Mouse (Mus musculus): ENCODE results near the gene Schip1. TPM values are rescaled to one million over a fixed set of nuclear protein-coding genes. Genes with fewer than 3 reads are reported as not detected.

Gene Schip1
- polyA plus RNA-seq, 1 experiment from 2014 or later, result 76.9 TPM

GRCm38 (mm10) chr3:68210422-68210821 is 145.8 kb downstream of the Schip1 start:
- H3K4me3 ChIP-seq (ENCODE audit: low read depth, low read length), result no peak overlapping the region
- no peaks in the 10 kb centered on the region for H3K9me3 ChIP-seq (ENCODE audit: control insufficient read depth, low read length)
- WGBS, result 83% methylated on average over 4 of the region's 4 CpGs
- no peak overlapping the region for H3K9ac ChIP-seq (ENCODE audit: low read length)
- no peaks in the 10 kb centered on the region for H3K36me3 ChIP-seq (ENCODE audit: control insufficient read depth, insufficient read depth, low read length)
- ATAC-seq (replicated peaks; ENCODE audit: low FRiP score) (no peak), DNase-seq (ENCODE audit: low spot score) (no peak)
- H3K4me2 ChIP-seq (ENCODE audit: low read depth, low read length, severe bottlenecking), result no peak overlapping the region
- H3K27ac ChIP-seq (ENCODE audit: low read depth, low read length), result no peak overlapping the region
- no peaks in the 10 kb centered on the region for H3K27me3 ChIP-seq (ENCODE audit: control insufficient read depth, insufficient read depth, low read length)
- no peaks in the 10 kb centered on the region for H3K4me1 ChIP-seq (replicated peaks; ENCODE audit: control insufficient read depth, insufficient read depth, low read length)

- no peaks in the 10 kb centered on the region for H3K27me3 ChIP-seq (ENCODE audit: control insufficient read depth, insufficient read depth, low read length)
- DNase-seq (ENCODE audit: low spot score), result no peak
- no peak overlapping the region for H3K9ac ChIP-seq (ENCODE audit: low read length)
- no peak overlapping the region for H3K4me3 ChIP-seq (ENCODE audit: low read depth, low read length)
- no peaks in the 10 kb centered on the region for H3K36me3 ChIP-seq (ENCODE audit: control insufficient read depth, insufficient read depth, low read length)
- H3K9me3 ChIP-seq (ENCODE audit: control insufficient read depth, low read length), result no peaks in the 10 kb centered on the region
- no peak overlapping the region for H3K4me2 ChIP-seq (ENCODE audit: low read depth, low read length, severe bottlenecking)
- no peak for ATAC-seq (replicated peaks; ENCODE audit: low FRiP score)
- H3K4me1 ChIP-seq (replicated peaks; ENCODE audit: control insufficient read depth, insufficient read depth, low read length), result no peaks in the 10 kb centered on the region
- no peak overlapping the region for H3K27ac ChIP-seq (ENCODE audit: low read depth, low read length)
- WGBS, result 89% methylated on average over 3 of the region's 3 CpGs
Measured at GRCm38 (mm10) chr3:68221452-68221851, 156.8 kb downstream of the Schip1 start.

- Histone ChIP-seq H3K9me3 (ENCODE audit: control insufficient read depth, low read length) (no peaks in the 10 kb centered on the region), H3K9ac (ENCODE audit: low read length) (no peak overlapping the region), H3K4me2 (ENCODE audit: low read depth, low read length, severe bottlenecking) (no peak overlapping the region), H3K27me3 (ENCODE audit: control insufficient read depth, insufficient read depth, low read length) (no peaks in the 10 kb centered on the region), H3K4me3 (ENCODE audit: low read depth, low read length) (no peak overlapping the region), H3K4me1 (replicated peaks; ENCODE audit: control insufficient read depth, insufficient read depth, low read length) (no peaks in the 10 kb centered on the region), H3K36me3 (ENCODE audit: control insufficient read depth, insufficient read depth, low read length) (no peaks in the 10 kb centered on the region), H3K27ac (ENCODE audit: low read depth, low read length) (no peak overlapping the region)
- WGBS, result 90% methylated on average over 2 of the region's 2 CpGs
- ATAC-seq (replicated peaks; ENCODE audit: low FRiP score) (no peak), DNase-seq (ENCODE audit: low spot score) (no peak)
Measured at GRCm38 (mm10) chr3:68239887-68240286, 175.3 kb downstream of the Schip1 start.

- DNase-seq (ENCODE audit: low spot score), result no peak
- 69% methylated on average over 3 of the region's 3 CpGs for WGBS
Measured at GRCm38 (mm10) chr3:68243239-68243638, 178.6 kb downstream of the Schip1 start.

GRCm38 (mm10) chr3:68246154-68246553 is 181.6 kb downstream of the Schip1 start:
- Histone ChIP-seq H3K36me3 (ENCODE audit: control insufficient read depth, insufficient read depth, low read length) (no peaks in the 10 kb centered on the region), H3K4me2 (ENCODE audit: low read depth, low read length, severe bottlenecking) (no peak overlapping the region), H3K9me3 (ENCODE audit: control insufficient read depth, low read length) (no peaks in the 10 kb centered on the region), H3K27me3 (ENCODE audit: control insufficient read depth, insufficient read depth, low read length) (no peaks in the 10 kb centered on the region), H3K9ac (ENCODE audit: low read length) (no peak overlapping the region), H3K4me1 (replicated peaks; ENCODE audit: control insufficient read depth, insufficient read depth, low read length) (no peaks in the 10 kb centered on the region), H3K4me3 (ENCODE audit: low read depth, low read length) (no peak overlapping the region), H3K27ac (ENCODE audit: low read depth, low read length) (no peak overlapping the region)
- WGBS, result 89% methylated on average over 4 of the region's 4 CpGs
- no peak for ATAC-seq (replicated peaks; ENCODE audit: low FRiP score)
- DNase-seq (ENCODE audit: low spot score), result no peak

More at GRCm38 (mm10) chr3:68243239-68243638, 178.6 kb downstream of the Schip1 start:
- Histone ChIP-seq H3K27me3 (ENCODE audit: control insufficient read depth, insufficient read depth, low read length) (no peaks in the 10 kb centered on the region), H3K9ac (ENCODE audit: low read length) (no peak overlapping the region), H3K4me2 (ENCODE audit: low read depth, low read length, severe bottlenecking) (no peak overlapping the region), H3K4me3 (ENCODE audit: low read depth, low read length) (no peak overlapping the region), H3K36me3 (ENCODE audit: control insufficient read depth, insufficient read depth, low read length) (no peaks in the 10 kb centered on the region), H3K4me1 (replicated peaks; ENCODE audit: control insufficient read depth, insufficient read depth, low read length) (no peaks in the 10 kb centered on the region), H3K27ac (ENCODE audit: low read depth, low read length) (no peak overlapping the region), H3K9me3 (ENCODE audit: control insufficient read depth, low read length) (no peaks in the 10 kb centered on the region)
- no peak for ATAC-seq (replicated peaks; ENCODE audit: low FRiP score)

- Histone ChIP-seq H3K4me3 (ENCODE audit: low read depth, low read length) (no peak overlapping the region), H3K36me3 (ENCODE audit: control insufficient read depth, insufficient read depth, low read length) (no peaks in the 10 kb centered on the region), H3K9ac (ENCODE audit: low read length) (no peak overlapping the region), H3K9me3 (ENCODE audit: control insufficient read depth, low read length) (no peaks in the 10 kb centered on the region), H3K27me3 (ENCODE audit: control insufficient read depth, insufficient read depth, low read length) (no peaks in the 10 kb centered on the region), H3K27ac (ENCODE audit: low read depth, low read length) (no peak overlapping the region), H3K4me1 (replicated peaks; ENCODE audit: control insufficient read depth, insufficient read depth, low read length) (no peaks in the 10 kb centered on the region; the same call in 1 of the 2 replicates), H3K4me2 (ENCODE audit: low read depth, low read length, severe bottlenecking) (no peak overlapping the region)
- DNase-seq (ENCODE audit: low spot score) (no peak), ATAC-seq (replicated peaks; ENCODE audit: low FRiP score) (no peak)
- WGBS, result 79% methylated on average over 2 of the region's 2 CpGs
Measured at GRCm38 (mm10) chr3:68250589-68250988, 186.0 kb downstream of the Schip1 start.

- Histone ChIP-seq H3K4me2 (ENCODE audit: low read depth, low read length, severe bottlenecking) (no peak overlapping the region), H3K27me3 (ENCODE audit: control insufficient read depth, insufficient read depth, low read length) (no peaks in the 10 kb centered on the region), H3K27ac (ENCODE audit: low read depth, low read length) (no peak overlapping the region), H3K4me3 (ENCODE audit: low read depth, low read length) (no peak overlapping the region), H3K9me3 (ENCODE audit: control insufficient read depth, low read length) (no peaks in the 10 kb centered on the region), H3K9ac (ENCODE audit: low read length) (no peak overlapping the region), H3K4me1 (replicated peaks; ENCODE audit: control insufficient read depth, insufficient read depth, low read length) (no peaks in the 10 kb centered on the region; the same call in 1 of the 2 replicates), H3K36me3 (ENCODE audit: control insufficient read depth, insufficient read depth, low read length) (no peaks in the 10 kb centered on the region)
- no peak for ATAC-seq (replicated peaks; ENCODE audit: low FRiP score)
- WGBS, result 61% methylated on average over 1 of the region's 1 CpGs
- no peak for DNase-seq (ENCODE audit: low spot score)
Measured at GRCm38 (mm10) chr3:68252335-68252734, 187.7 kb downstream of the Schip1 start.

- H3K4me3 ChIP-seq (ENCODE audit: low read depth, low read length), result no peak overlapping the region
- DNase-seq (ENCODE audit: low spot score) (no peak), ATAC-seq (replicated peaks; ENCODE audit: low FRiP score) (no peak)
- H3K9ac ChIP-seq (ENCODE audit: low read length), result no peak overlapping the region
- 85% methylated on average over 6 of the region's 6 CpGs for WGBS
- H3K36me3 ChIP-seq (ENCODE audit: control insufficient read depth, insufficient read depth, low read length), result no peaks in the 10 kb centered on the region
- no peak overlapping the region for H3K4me2 ChIP-seq (ENCODE audit: low read depth, low read length, severe bottlenecking)
- no peaks in the 10 kb centered on the region for H3K9me3 ChIP-seq (ENCODE audit: control insufficient read depth, low read length)
- H3K27me3 ChIP-seq (ENCODE audit: control insufficient read depth, insufficient read depth, low read length), result no peaks in the 10 kb centered on the region
- H3K4me1 ChIP-seq (replicated peaks; ENCODE audit: control insufficient read depth, insufficient read depth, low read length), result no peaks in the 10 kb centered on the region
- H3K27ac ChIP-seq (ENCODE audit: low read depth, low read length), result no peak overlapping the region
Measured at GRCm38 (mm10) chr3:68262304-68262703, 197.7 kb downstream of the Schip1 start.

- no peak for ATAC-seq (replicated peaks; ENCODE audit: low FRiP score)
- WGBS, result 79% methylated on average over 4 of the region's 4 CpGs
- Histone ChIP-seq H3K4me1 (replicated peaks; ENCODE audit: control insufficient read depth, insufficient read depth, low read length) (no peaks in the 10 kb centered on the region), H3K9ac (ENCODE audit: low read length) (no peak overlapping the region), H3K4me3 (ENCODE audit: low read depth, low read length) (no peak overlapping the region), H3K9me3 (ENCODE audit: control insufficient read depth, low read length) (no peaks in the 10 kb centered on the region), H3K36me3 (ENCODE audit: control insufficient read depth, insufficient read depth, low read length) (no peaks in the 10 kb centered on the region), H3K4me2 (ENCODE audit: low read depth, low read length, severe bottlenecking) (no peak overlapping the region), H3K27me3 (ENCODE audit: control insufficient read depth, insufficient read depth, low read length) (no peaks in the 10 kb centered on the region), H3K27ac (ENCODE audit: low read depth, low read length) (no peak overlapping the region)
- DNase-seq (ENCODE audit: low spot score), result no peak
Measured at GRCm38 (mm10) chr3:68267905-68268304, 203.3 kb downstream of the Schip1 start.
